Comparison of ENCODE assay signal across 8 mouse cellular contexts in genomic region chr8:49529294-49529693, GRCm38 (mm10).
DNase-seq lines count a peak whose midpoint lies in the region; ATAC-seq and TF ChIP-seq lines count a peak whose summit lies in the region.

No protein-coding gene starts in this region.

- in situ Hi-C loops in Patski (cut with MboI; ENCODE audit: low pct_unique_long_range_greater_than_20kb), result no loop called here

- peak; percentile 4 for DNase-seq in gastrocnemius, postnatal 10 days
- DNase-seq in gastrocnemius, adult 8-10 months (ENCODE audit: low spot score in 2 of 2), result no peak
- peak; percentile 47 for DNase-seq in lung, embryonic 14.5 days
- DNase-seq in lung, adult 18-20 months, result no peak
- DNase-seq in Patski (ENCODE audit: low read depth, low spot score) (no peak), MN1 (ENCODE audit: low spot score) (no peak)
- peak; percentile 15 for DNase-seq in mesoderm, embryonic 11.5 days (ENCODE audit: low read depth, low spot score)
- no peak for DNase-seq in heart, adult 11 months

- ATAC-seq in lung, embryonic 14.5 days (ENCODE audit: insufficient read depth), result no peak
- peak; percentile 51 for ATAC-seq in Patski

- no peak overlapping the region for H3K27ac ChIP-seq in lung, embryonic 14.5 days (ENCODE audit: low read depth)

- 68% methylated on average over 4 of the region's 4 CpGs for WGBS in lung, embryonic 14.5 days

- H3K4me1 ChIP-seq in lung, embryonic 14.5 days (ENCODE audit: insufficient read depth), result no peaks in the 10 kb centered on the region

- no peaks in the 10 kb centered on the region for H3K27me3 ChIP-seq in lung, embryonic 14.5 days (ENCODE audit: insufficient read depth, low read length)
- H3K27me3 ChIP-seq in Patski, result peaks cover 13% of the 10 kb centered on the region

- no peak overlapping the region for H3K9ac ChIP-seq in lung, embryonic 14.5 days

- POLR2A ChIA-PET in Patski (lab: Charles Lee), result no interaction called here

- H3K9me3 ChIP-seq in lung, embryonic 14.5 days (ENCODE audit: low read depth, low read length), result no peaks in the 10 kb centered on the region

- H3K4me3 ChIP-seq in lung, embryonic 14.5 days (ENCODE audit: low read depth, low read length), result no peak overlapping the region

- H3K36me3 ChIP-seq in lung, embryonic 14.5 days (ENCODE audit: insufficient read depth), result no peaks in the 10 kb centered on the region

- H3K4me2 ChIP-seq in lung, embryonic 14.5 days, result no peak overlapping the region

- TF ChIP-seq CTCF in lung, embryonic 14.5 days (IDR thresholded peaks at IDR 0.05; ENCODE audit: low read depth), result peak; percentile 48
- peak; percentile 43 for TF ChIP-seq CTCF in Patski (IDR thresholded peaks at IDR 0.05)

- CTCF ChIA-PET in Patski (lab: Charles Lee), result interaction anchor here (1.4 kb wide), 1 partner anchor 33 kb away, joined by 3 read pairs; no protein-coding TSS in a partner anchor

Comparison
In these comparisons a context has a peak if more than half of its experiments do, and no peak if none do; other contexts are left out.
1. DNase-seq: peak in gastrocnemius, postnatal 10 days (single experiment), lung, embryonic 14.5 days (single experiment) and mesoderm, embryonic 11.5 days (single experiment); none in gastrocnemius, adult 8-10 months (0 of 2), lung, adult 18-20 months (0 of 2), Patski (single experiment), MN1 (single experiment) and heart, adult 11 months (single experiment).